Mouse (Mus musculus): ENCODE measurements around the gene Muc3a. TPM values are rescaled to one million over a fixed set of nuclear protein-coding genes. Genes with fewer than 3 reads are reported as not detected.

The Muc3a gene
- polyA plus RNA-seq, 1 experiment from 2014 or later: 0.20 TPM

- Histone ChIP-seq H3K27ac (no peak overlapping the region), H3K9me3 (no peaks in the 10 kb centered on the region), H3K4me2 (no peak overlapping the region), H3K9ac (no peak overlapping the region), H3K4me1 (no peaks in the 10 kb centered on the region), H3K27me3 (no peaks in the 10 kb centered on the region), H3K36me3 (no peaks in the 10 kb centered on the region), H3K4me3 (no peak overlapping the region)
- 36% methylated on average over 7 of the region's 7 CpGs for WGBS
- ATAC-seq (ENCODE audit: borderline replicate concordance, extremely low read depth, low FRiP score, low TSS enrichment): no peak
These were observed 40.7 kb downstream of the Muc3a start for GRCm38 (mm10) chr5:137171478-137171877.

GRCm38 (mm10) chr5:137170836-137171380, 41.3 kb downstream of the Muc3a start:
- H3K36me3 ChIP-seq: no peaks in the 10 kb centered on the region
- no peak overlapping the region for H3K4me3 ChIP-seq
- H3K4me2 ChIP-seq: no peak overlapping the region
- WGBS: 58% methylated on average over 9 of the region's 9 CpGs
- no peaks in the 10 kb centered on the region for H3K4me1 ChIP-seq
- no peaks in the 10 kb centered on the region for H3K9me3 ChIP-seq
- no peaks in the 10 kb centered on the region for H3K27me3 ChIP-seq
- no peak overlapping the region for H3K9ac ChIP-seq
- H3K27ac ChIP-seq: no peak overlapping the region
- no peak for ATAC-seq (ENCODE audit: borderline replicate concordance, extremely low read depth, low FRiP score, low TSS enrichment)

GRCm38 (mm10) chr5:137167539-137167938, 44.6 kb downstream of the Muc3a start:
- 39% methylated on average over 6 of the region's 6 CpGs for WGBS
- Histone ChIP-seq H3K27ac (no peak overlapping the region), H3K4me2 (no peak overlapping the region), H3K4me1 (no peaks in the 10 kb centered on the region), H3K9ac (no peak overlapping the region), H3K4me3 (no peak overlapping the region), H3K36me3 (no peaks in the 10 kb centered on the region), H3K27me3 (no peaks in the 10 kb centered on the region), H3K9me3 (no peaks in the 10 kb centered on the region)
- no peak for ATAC-seq (ENCODE audit: borderline replicate concordance, extremely low read depth, low FRiP score, low TSS enrichment)

- Histone ChIP-seq H3K4me1 (no peaks in the 10 kb centered on the region), H3K4me2 (no peak overlapping the region), H3K9ac (no peak overlapping the region), H3K4me3 (no peak overlapping the region), H3K27me3 (no peaks in the 10 kb centered on the region), H3K36me3 (no peaks in the 10 kb centered on the region), H3K9me3 (no peaks in the 10 kb centered on the region), H3K27ac (no peak overlapping the region)
- 59% methylated on average over 9 of the region's 9 CpGs for WGBS
- no peak for ATAC-seq (ENCODE audit: borderline replicate concordance, extremely low read depth, low FRiP score, low TSS enrichment)
These were observed 46.2 kb downstream of the Muc3a start for GRCm38 (mm10) chr5:137166012-137166411.

- Histone ChIP-seq H3K27ac (no peak overlapping the region), H3K4me2 (no peak overlapping the region), H3K9ac (no peak overlapping the region), H3K9me3 (no peaks in the 10 kb centered on the region; the same call in 1 of the 2 replicates), H3K4me1 (no peaks in the 10 kb centered on the region), H3K27me3 (no peaks in the 10 kb centered on the region), H3K36me3 (no peaks in the 10 kb centered on the region), H3K4me3 (no peak overlapping the region)
- 64% methylated on average over 4 of the region's 4 CpGs for WGBS
- ATAC-seq (ENCODE audit: borderline replicate concordance, extremely low read depth, low FRiP score, low TSS enrichment): no peak
These were observed 50.3 kb downstream of the Muc3a start for GRCm38 (mm10) chr5:137161853-137162252.

GRCm38 (mm10) chr5:137159461-137159860, 52.7 kb downstream of the Muc3a start:
- Histone ChIP-seq H3K4me1 (no peaks in the 10 kb centered on the region), H3K9me3 (no peaks in the 10 kb centered on the region; the same call in 1 of the 2 replicates), H3K4me2 (no peak overlapping the region), H3K36me3 (no peaks in the 10 kb centered on the region), H3K9ac (no peak overlapping the region), H3K27ac (no peak overlapping the region), H3K4me3 (no peak overlapping the region), H3K27me3 (no peaks in the 10 kb centered on the region)
- WGBS: 26% methylated on average over 11 of the region's 11 CpGs
- ATAC-seq (ENCODE audit: borderline replicate concordance, extremely low read depth, low FRiP score, low TSS enrichment): no peak

Other genes with a start within 250 kb of the Muc3a start
- gene Cldn15, start 245.8 kb downstream of the Muc3a start, polyA plus RNA-seq (2015; fragmentation: Nextera tagmentation; extraction: Ambion mirVana): 4.7 and 5.1 TPM in 2 replicates
- gene Plod3, start 225.4 kb downstream of the Muc3a start, polyA plus RNA-seq (2015; fragmentation: Nextera tagmentation; extraction: Ambion mirVana): 55.9 and 58.9 TPM in 2 replicates
- 101 and 102 TPM in 2 replicates for gene Znhit1, start 224.4 kb downstream of the Muc3a start, polyA plus RNA-seq (2015; fragmentation: Nextera tagmentation; extraction: Ambion mirVana)
- gene Vgf, start 186.0 kb downstream of the Muc3a start, polyA plus RNA-seq (2015; fragmentation: Nextera tagmentation; extraction: Ambion mirVana): 0.11 and 0.19 TPM in 2 replicates
- 202 and 206 TPM in 2 replicates for gene Ap1s1, start 166.3 kb downstream of the Muc3a start, polyA plus RNA-seq (2015; fragmentation: Nextera tagmentation; extraction: Ambion mirVana)
- gene Serpine1, start 140.1 kb downstream of the Muc3a start, polyA plus RNA-seq (2015; fragmentation: Nextera tagmentation; extraction: Ambion mirVana): 0.86 TPM in 2 replicates
- 9.8 and 10.5 TPM in 2 replicates for gene Trim56, start 96.2 kb downstream of the Muc3a start, polyA plus RNA-seq (2015; fragmentation: Nextera tagmentation; extraction: Ambion mirVana)
- gene Muc3, start 63.1 kb downstream of the Muc3a start, polyA plus RNA-seq (2015; fragmentation: Nextera tagmentation; extraction: Ambion mirVana): not detected in 2 replicates
- gene Ache, start 75.1 kb upstream of the Muc3a start, polyA plus RNA-seq (2015; fragmentation: Nextera tagmentation; extraction: Ambion mirVana): 1.8 and 3.9 TPM in 2 replicates
- 5.3 and 5.8 TPM in 2 replicates for gene Ufsp1, start 82.2 kb upstream of the Muc3a start, polyA plus RNA-seq (2015; fragmentation: Nextera tagmentation; extraction: Ambion mirVana)
- gene Srrt, start 95.3 kb upstream of the Muc3a start, polyA plus RNA-seq (2015; fragmentation: Nextera tagmentation; extraction: Ambion mirVana): 145 and 155 TPM in 2 replicates
- gene Trip6, start 102.0 kb upstream of the Muc3a start, polyA plus RNA-seq (2015; fragmentation: Nextera tagmentation; extraction: Ambion mirVana): 95.9 and 96.3 TPM in 2 replicates
- 12.0 and 13.0 TPM in 2 replicates for gene Slc12a9, start 121.2 kb upstream of the Muc3a start, polyA plus RNA-seq (2015; fragmentation: Nextera tagmentation; extraction: Ambion mirVana)
- gene Ephb4, start 137.7 kb upstream of the Muc3a start, polyA plus RNA-seq (2015; fragmentation: Nextera tagmentation; extraction: Ambion mirVana): 57.5 and 58.9 TPM in 2 replicates